Mouse (Mus musculus) ES-E14 (cell line): ENCODE measurements around the gene Slc41a2.

Experiments used
- HCFC1 ChIP-seq: IDR thresholded peaks from 2 replicates; pipeline ENCODE4 v1.6.1; 2012; ENCODE audit warnings: low read length, inconsistent platforms, borderline replicate concordance; ENCODE audit not compliant: insufficient read depth
- ZC3H11A ChIP-seq: IDR thresholded peaks from 2 replicates; pipeline ENCODE4 v1.6.1; 2012; ENCODE audit warnings: low read depth, mild to moderate bottlenecking, inconsistent platforms, low read length, borderline replicate concordance
- ZNF384 ChIP-seq: IDR thresholded peaks from 2 replicates; pipeline ENCODE4 v1.6.1; 2012; ENCODE audit warnings: low read depth, low read length, inconsistent platforms

GRCm38 (mm10) chr10:83310356-83310755 lies 27.3 kb downstream of the Slc41a2 start:
- TF ChIP-seq ZNF384, result no peak
- TF ChIP-seq HCFC1, result no peak
- TF ChIP-seq ZC3H11A, result no peak
